Mouse (Mus musculus) frontal cortex, postnatal 25 days (tissue): Measurements from ENCODE around the gene Cenpw.

Experiments
- DNase-seq, 2 experiments: peaks; one replicate each; pipeline ENCODE4 v3.0.0; 2022; ENCODE audit warnings: low spot score in 2 of 2

The Cenpw gene

GRCm38 (mm10) chr10:30199916-30200826 lies at the start of gene Cenpw:
Cenpw (minus strand) TSS chr10:30200560.
- peak; percentile 68 to 77 for DNase-seq

- no peak for DNase-seq
Observed at GRCm38 (mm10) chr10:30249654-30250053, 49.3 kb upstream of the Cenpw start.

- no peak for DNase-seq
Observed at GRCm38 (mm10) chr10:30199501-30199900, 859 bp downstream of the Cenpw start.

GRCm38 (mm10) chr10:30167700-30168099 lies 32.7 kb downstream of the Cenpw start:
- DNase-seq: no peak
